Mouse (Mus musculus): ENCODE measurements around the gene Trmt2a. TPM values are rescaled to one million over a fixed set of nuclear protein-coding genes. Genes with fewer than 3 reads are reported as not detected.

Gene Trmt2a
- polyA plus RNA-seq, 2 experiments, result 83.6 to 117 TPM

DNA sequence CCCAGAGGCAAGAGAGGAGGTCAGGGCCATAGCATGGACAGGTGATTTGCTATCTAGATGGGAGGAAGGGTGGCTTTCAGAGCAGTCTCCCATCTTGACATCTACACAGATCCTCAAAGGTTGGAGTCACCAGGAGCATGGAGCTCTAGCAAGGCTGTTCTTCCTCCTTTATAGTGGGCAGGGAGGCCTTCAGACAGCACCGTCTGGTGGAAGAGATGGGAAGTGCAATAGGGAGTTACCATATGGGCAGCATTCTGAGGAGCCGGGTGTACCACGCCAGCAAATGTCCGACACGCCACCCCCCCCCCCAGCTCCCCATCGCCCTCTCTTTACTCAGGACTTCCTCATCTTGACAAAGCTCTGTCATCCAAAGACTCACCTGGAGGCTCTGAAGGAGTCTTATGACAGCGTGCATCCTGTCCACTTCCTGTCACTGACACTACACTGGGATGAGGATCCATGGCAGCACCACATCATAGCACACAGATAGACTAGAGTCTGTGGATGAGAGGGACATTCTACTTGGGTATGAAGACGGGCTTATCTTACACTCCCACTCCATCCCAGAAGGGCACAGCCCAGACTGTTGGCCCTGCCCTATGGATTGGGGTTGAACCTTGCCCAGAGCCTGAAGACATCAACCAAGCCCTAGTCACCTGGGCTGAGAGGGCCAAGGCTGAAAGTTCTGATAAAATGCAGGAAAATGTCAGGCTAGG is 37.6 kb upstream of the Trmt2a start:
- Histone ChIP-seq H3K4me2 (replicated peaks; ENCODE audit: low read depth, low read length, severe bottlenecking) (no peak overlapping the region), H3K9me3 (ENCODE audit: control insufficient read depth, low read length) (no peaks in the 10 kb centered on the region), H3K9ac (ENCODE audit: low read depth, low read length, severe bottlenecking) (no peak overlapping the region), H3K27me3 (ENCODE audit: control insufficient read depth, insufficient read depth, low read length) (no peaks in the 10 kb centered on the region), H3K27ac (replicated peaks; ENCODE audit: low read depth, low read length) (no peak overlapping the region), H3K36me3 (ENCODE audit: control insufficient read depth, insufficient read depth, low read length) (no peaks in the 10 kb centered on the region), H3K4me1 (ENCODE audit: control insufficient read depth, insufficient read depth, low read length) (no peaks in the 10 kb centered on the region), H3K4me3 (replicated peaks; ENCODE audit: low read length) (no peak overlapping the region)
- DNase-seq (ENCODE audit: low spot score) (peak; percentile 62), ATAC-seq (ENCODE audit: low FRiP score, low read depth) (peak; percentile 23; the same call in 1 of the 2 replicates)
- 25% methylated on average over 8 of the region's 8 CpGs for WGBS
- no peak for TF ChIP-seq POLR2A (IDR thresholded peaks at IDR 0.05; ENCODE audit: borderline replicate concordance, extremely low read depth, insufficient read depth, insufficient read length)

- no peaks in the 10 kb centered on the region for H3K4me1 ChIP-seq (ENCODE audit: control insufficient read depth, insufficient read depth, low read length)
- DNase-seq (ENCODE audit: low spot score), result peak; percentile 89
- 44% methylated on average over 10 of the region's 10 CpGs for WGBS
- no peaks in the 10 kb centered on the region for H3K27me3 ChIP-seq (ENCODE audit: control insufficient read depth, insufficient read depth, low read length)
- TF ChIP-seq POLR2A (IDR thresholded peaks at IDR 0.05; ENCODE audit: borderline replicate concordance, extremely low read depth, insufficient read depth, insufficient read length), result no peak
- no peaks in the 10 kb centered on the region for H3K9me3 ChIP-seq (ENCODE audit: control insufficient read depth, low read length)
- H3K9ac ChIP-seq (ENCODE audit: low read depth, low read length, severe bottlenecking), result no peak overlapping the region
- no peak overlapping the region for H3K27ac ChIP-seq (replicated peaks; ENCODE audit: low read depth, low read length)
- no peak overlapping the region for H3K4me3 ChIP-seq (replicated peaks; ENCODE audit: low read length)
- ATAC-seq (ENCODE audit: low FRiP score, low read depth), result peak; percentile 42; the same call in 1 of the 2 replicates
- H3K4me2 ChIP-seq (replicated peaks; ENCODE audit: low read depth, low read length, severe bottlenecking), result no peak overlapping the region
- no peaks in the 10 kb centered on the region for H3K36me3 ChIP-seq (ENCODE audit: control insufficient read depth, insufficient read depth, low read length)
Observed at GRCm38 (mm10) chr16:18211417-18212171, 36.9 kb upstream of the Trmt2a start.

- no peak overlapping the region for H3K9ac ChIP-seq (ENCODE audit: low read depth, low read length, severe bottlenecking)
- H3K27ac ChIP-seq (replicated peaks; ENCODE audit: low read depth, low read length), result no peak overlapping the region
- DNase-seq (ENCODE audit: low spot score) (no peak), ATAC-seq (ENCODE audit: low FRiP score, low read depth) (0 out of 2 replicates have a peak, but pooled peaks have one; percentile 16)
- H3K4me2 ChIP-seq (replicated peaks; ENCODE audit: low read depth, low read length, severe bottlenecking), result no peak overlapping the region
- no peaks in the 10 kb centered on the region for H3K36me3 ChIP-seq (ENCODE audit: control insufficient read depth, insufficient read depth, low read length)
- H3K4me3 ChIP-seq (replicated peaks; ENCODE audit: low read length), result no peak overlapping the region
- no peaks in the 10 kb centered on the region for H3K9me3 ChIP-seq (ENCODE audit: control insufficient read depth, low read length)
- H3K27me3 ChIP-seq (ENCODE audit: control insufficient read depth, insufficient read depth, low read length), result no peaks in the 10 kb centered on the region
- no peak for TF ChIP-seq POLR2A (IDR thresholded peaks at IDR 0.05; ENCODE audit: borderline replicate concordance, extremely low read depth, insufficient read depth, insufficient read length)
- no peaks in the 10 kb centered on the region for H3K4me1 ChIP-seq (ENCODE audit: control insufficient read depth, insufficient read depth, low read length)
- WGBS, result 43% methylated on average over 6 of the region's 6 CpGs
Observed at GRCm38 (mm10) chr16:18213689-18214088, 34.8 kb upstream of the Trmt2a start.

DNA sequence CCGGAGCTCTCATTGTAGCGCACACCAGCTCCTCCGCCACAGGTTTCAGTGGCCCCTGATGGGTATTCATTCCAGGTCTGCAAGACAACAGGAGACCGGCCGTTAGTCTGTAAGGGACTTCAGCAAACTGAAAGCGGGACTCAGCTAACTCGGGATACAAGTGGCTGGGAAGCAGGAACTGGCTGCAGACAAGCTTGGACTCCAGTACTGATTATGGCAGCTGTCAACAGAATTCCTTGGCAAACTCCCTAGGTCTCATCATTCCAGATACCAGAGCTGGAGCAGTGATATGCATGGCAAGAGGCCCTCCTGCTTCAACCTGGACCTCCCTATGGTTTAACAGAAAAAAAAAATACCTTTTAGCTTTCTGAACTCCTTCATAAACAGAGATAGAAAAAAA is 33.6 kb upstream of the Trmt2a start:
- Histone ChIP-seq H3K4me1 (ENCODE audit: control insufficient read depth, insufficient read depth, low read length) (peaks cover 5% of the 10 kb centered on the region), H3K4me3 (replicated peaks; ENCODE audit: low read length) (no peak overlapping the region), H3K27ac (replicated peaks; ENCODE audit: low read depth, low read length) (no peak overlapping the region), H3K9ac (ENCODE audit: low read depth, low read length, severe bottlenecking) (no peak overlapping the region), H3K36me3 (ENCODE audit: control insufficient read depth, insufficient read depth, low read length) (no peaks in the 10 kb centered on the region), H3K4me2 (replicated peaks; ENCODE audit: low read depth, low read length, severe bottlenecking) (no peak overlapping the region), H3K9me3 (ENCODE audit: control insufficient read depth, low read length) (no peaks in the 10 kb centered on the region), H3K27me3 (ENCODE audit: control insufficient read depth, insufficient read depth, low read length) (no peaks in the 10 kb centered on the region)
- WGBS, result 82% methylated on average over 7 of the region's 7 CpGs
- no peak for ATAC-seq (ENCODE audit: low FRiP score, low read depth)
- TF ChIP-seq POLR2A (IDR thresholded peaks at IDR 0.05; ENCODE audit: borderline replicate concordance, extremely low read depth, insufficient read depth, insufficient read length), result no peak
- no peak for DNase-seq (ENCODE audit: low spot score)

- no peaks in the 10 kb centered on the region for H3K27me3 ChIP-seq (ENCODE audit: control insufficient read depth, insufficient read depth, low read length)
- no peaks in the 10 kb centered on the region for H3K9me3 ChIP-seq (ENCODE audit: control insufficient read depth, low read length)
- peaks cover 14% of the 10 kb centered on the region for H3K36me3 ChIP-seq (ENCODE audit: control insufficient read depth, insufficient read depth, low read length)
- no peak within 1 kb of the TSS for H3K9ac ChIP-seq (ENCODE audit: low read depth, low read length, severe bottlenecking)
- H3K27ac ChIP-seq (replicated peaks; ENCODE audit: low read depth, low read length), result no peak within 1 kb of the TSS
- TF ChIP-seq POLR2A (IDR thresholded peaks at IDR 0.05; ENCODE audit: borderline replicate concordance, extremely low read depth, insufficient read depth, insufficient read length), result no peak
- ATAC-seq (ENCODE audit: low FRiP score, low read depth) (no peak), DNase-seq (ENCODE audit: low spot score) (no peak)
- H3K4me1 ChIP-seq (ENCODE audit: control insufficient read depth, insufficient read depth, low read length), result peaks cover 11% of the 10 kb centered on the region
- H3K4me2 ChIP-seq (replicated peaks; ENCODE audit: low read depth, low read length, severe bottlenecking), result no peak within 1 kb of the TSS
- 87% methylated on average over 4 of the region's 4 CpGs for WGBS
- H3K4me3 ChIP-seq (replicated peaks; ENCODE audit: low read length), result no peak within 1 kb of the TSS
Observed at GRCm38 (mm10) chr16:18217579-18217978, 30.9 kb upstream of the Trmt2a start, which contains the start of gene Ccdc188. Ccdc188 (plus strand) TSS chr16:18217879.
